Mouse (Mus musculus) stomach, postnatal 0 days (tissue): Measurements from ENCODE around the gene 1700030J22Rik. TPM values are rescaled to one million over a fixed set of nuclear protein-coding genes. Genes with fewer than 3 reads are reported as not detected.

Source experiments
- ATAC-seq: fragments of 200-750 bp; cut with Nextera tagmentation; 2 replicates; pipeline ENCODE4 v1.8.0; 2017; ENCODE audit not compliant: low FRiP score, low TSS enrichment
- DNase-seq: peaks from one replicate; pipeline ENCODE4 v3.0.0-alpha.2; 2016; ENCODE audit warnings: low spot score
- H3K27ac ChIP-seq: fragments of 300-500 bp; sonication (generic); replicated peaks from 2 replicates; pipeline ENCODE4 v1.5.1; 2014; ENCODE audit warnings: mild to moderate bottlenecking, control low read depth
- H3K27me3 ChIP-seq: fragments of 300-500 bp; sonication (generic); 2 replicates; pipeline ENCODE4 v1.6.1; 2014; ENCODE audit warnings: low read length; ENCODE audit not compliant: control insufficient read depth, insufficient read depth
- H3K36me3 ChIP-seq: fragments of 300-500 bp; sonication (generic); 2 replicates; pipeline ENCODE4 v1.6.1; 2014; ENCODE audit warnings: low read length, mixed read lengths; ENCODE audit not compliant: control insufficient read depth, insufficient read depth
- H3K4me1 ChIP-seq: fragments of 300-500 bp; sonication (generic); replicated peaks from 2 replicates; pipeline ENCODE4 v1.6.1; 2014; ENCODE audit warnings: antibody characterized with exemption; ENCODE audit not compliant: control insufficient read depth, insufficient read depth
- H3K4me2 ChIP-seq: fragments of 300-500 bp; sonication (generic); replicated peaks from 2 replicates; pipeline ENCODE4 v1.6.1; 2014; ENCODE audit warnings: low read depth, mild to moderate bottlenecking, control low read depth, moderate library complexity
- H3K4me3 ChIP-seq: fragments of 300-500 bp; sonication (generic); 2 replicates; pipeline ENCODE4 v1.5.1; 2014; ENCODE audit warnings: low read depth, low read length, control low read depth
- H3K9ac ChIP-seq: fragments of 300-500 bp; sonication (generic); 2 replicates; pipeline ENCODE4 v1.6.1; 2014; ENCODE audit warnings: mild to moderate bottlenecking, low read length, control low read depth, mixed read lengths
- H3K9me3 ChIP-seq: fragments of 300-500 bp; sonication (generic); 2 replicates; pipeline ENCODE4 v1.6.1; 2016; ENCODE audit warnings: low read length; ENCODE audit not compliant: control insufficient read depth
- CTCF ChIP-seq: IDR thresholded peaks from 2 replicates; pipeline ENCODE4 v1.5.1; 2016; ENCODE audit warnings: antibody characterized with exemption, low read depth, mild to moderate bottlenecking, moderate library complexity
- EP300 ChIP-seq: optimal IDR thresholded peaks from 2 replicates; pipeline ENCODE3; 2016; ENCODE audit warnings: antibody characterized with exemption
- WGBS: fragments of 180-500 bp; shearing (Covaris S2); extraction: QIAGEN DNeasy Blood & Tissue Kit; methylation state at CpG from one replicate; pipeline ENCODE4 v1.1.7; 2014; 5-methylcytosine and 5-hydroxymethylcytosine counted together
- polyA plus RNA-seq: library from polyadenylated mRNA; unstranded; fragments of >200 nt; fragmentation: Nextera tagmentation; extraction: Ambion mirVana; gene quantifications from 2 replicates; pipeline ENCODE4 v1.2.1, GENCODE M21; 2015

The 1700030J22Rik gene
- polyA plus RNA-seq, 1 experiment from 2014 or later = 0.45 TPM

DNA sequence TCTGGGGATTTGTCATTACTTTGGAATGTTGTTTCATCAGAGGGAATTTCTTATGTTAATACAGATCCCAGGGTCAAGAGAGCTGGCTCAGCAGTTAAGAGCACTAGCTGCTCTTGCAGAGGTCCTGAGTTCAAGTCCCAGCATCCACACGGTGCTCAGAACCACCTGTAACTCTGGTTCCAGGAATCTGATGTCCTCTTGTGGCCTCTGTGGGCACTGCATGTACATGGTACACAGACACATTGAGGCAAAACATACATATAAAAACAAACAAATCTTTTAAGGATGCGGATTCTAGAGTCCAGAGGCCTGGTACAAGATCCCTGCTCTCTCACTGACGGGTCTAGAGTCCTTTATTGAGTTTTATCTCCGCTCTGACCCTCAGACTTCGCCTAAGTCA lies 50.2 kb downstream of the 1700030J22Rik start:
- ATAC-seq (no peak), DNase-seq (no peak)
- no peak overlapping the region for H3K4me2 ChIP-seq
- H3K27ac ChIP-seq = no peak overlapping the region
- no peak overlapping the region for H3K4me3 ChIP-seq
- no peaks in the 10 kb centered on the region for H3K27me3 ChIP-seq
- H3K4me1 ChIP-seq = no peaks in the 10 kb centered on the region
- H3K36me3 ChIP-seq = peaks cover 4% of the 10 kb centered on the region; the same call in 1 of the 2 replicates
- no peaks in the 10 kb centered on the region for H3K9me3 ChIP-seq
- 89% methylated on average over 5 of the region's 5 CpGs for WGBS
- no peak overlapping the region for H3K9ac ChIP-seq
- TF ChIP-seq CTCF (no peak; the same call in 1 of the 2 replicates), EP300 (no peak)

DNA sequence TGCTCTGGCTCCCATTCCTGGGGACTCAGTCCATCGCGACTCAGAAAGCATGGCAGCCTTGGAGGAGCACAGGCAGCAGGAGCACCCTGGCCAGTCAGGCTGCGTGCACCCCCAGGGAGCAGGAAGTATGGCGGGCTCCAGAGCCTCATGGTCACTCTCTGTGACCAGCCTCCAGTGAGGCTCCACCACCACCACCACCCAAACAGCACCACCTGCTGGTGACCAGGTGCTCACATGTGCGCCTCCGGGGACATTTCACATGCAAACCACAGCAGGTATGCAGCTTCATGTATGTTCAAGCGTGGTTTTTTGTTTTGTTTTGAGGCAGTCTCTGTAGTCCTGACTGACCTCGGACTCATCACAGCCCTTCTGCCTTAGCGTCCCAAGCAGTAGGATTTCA lies 50.9 kb downstream of the 1700030J22Rik start:
- TF ChIP-seq EP300 (no peak), CTCF (peak; percentile 74)
- Histone ChIP-seq H3K4me2 (no peak overlapping the region), H3K36me3 (peaks cover 4% of the 10 kb centered on the region; the same call in 1 of the 2 replicates)

DNA sequence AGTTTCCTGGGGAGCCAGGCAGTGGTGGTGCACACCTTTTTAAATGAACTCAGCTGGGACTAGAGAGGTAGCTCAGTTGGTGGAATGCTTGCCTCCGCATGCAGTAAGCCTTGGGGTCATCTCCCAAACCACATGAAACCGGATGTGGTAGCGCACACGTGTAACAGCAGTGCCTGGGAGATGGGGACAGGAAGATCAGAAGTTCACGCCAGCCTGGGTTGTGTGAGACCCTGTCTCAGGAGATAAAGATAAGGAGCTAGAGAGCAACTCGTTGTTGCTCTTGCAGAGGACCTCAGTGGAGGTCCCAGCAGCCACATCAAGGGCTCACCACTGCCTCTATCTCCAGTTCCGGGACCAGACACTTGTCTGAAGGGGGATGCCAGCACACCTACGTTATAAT lies 55.2 kb downstream of the 1700030J22Rik start:
- Histone ChIP-seq H3K9ac (no peak overlapping the region; the same call in 1 of the 2 replicates), H3K27ac (no peak overlapping the region), H3K4me3 (no peak overlapping the region), H3K4me2 (no peak overlapping the region), H3K9me3 (no peaks in the 10 kb centered on the region), H3K27me3 (no peaks in the 10 kb centered on the region), H3K4me1 (peaks cover 3% of the 10 kb centered on the region; the same call in 1 of the 2 replicates), H3K36me3 (no peaks in the 10 kb centered on the region)
- ATAC-seq = no peak
- no peak for TF ChIP-seq CTCF
- TF ChIP-seq EP300 = no peak
- 90% methylated on average over 8 of the region's 8 CpGs for WGBS
- DNase-seq = no peak

More for the DNA sequence above, 50.9 kb downstream of the 1700030J22Rik start:
- Histone ChIP-seq H3K27me3 (no peaks in the 10 kb centered on the region), H3K27ac (no peak overlapping the region), H3K9ac (no peak overlapping the region), H3K4me3 (no peak overlapping the region), H3K9me3 (no peaks in the 10 kb centered on the region), H3K4me1 (no peaks in the 10 kb centered on the region)
- 78% methylated on average over 9 of the region's 9 CpGs for WGBS
- DNase-seq = peak; percentile 57
- peak; percentile 60; the same call in 1 of the 2 replicates for ATAC-seq

DNA sequence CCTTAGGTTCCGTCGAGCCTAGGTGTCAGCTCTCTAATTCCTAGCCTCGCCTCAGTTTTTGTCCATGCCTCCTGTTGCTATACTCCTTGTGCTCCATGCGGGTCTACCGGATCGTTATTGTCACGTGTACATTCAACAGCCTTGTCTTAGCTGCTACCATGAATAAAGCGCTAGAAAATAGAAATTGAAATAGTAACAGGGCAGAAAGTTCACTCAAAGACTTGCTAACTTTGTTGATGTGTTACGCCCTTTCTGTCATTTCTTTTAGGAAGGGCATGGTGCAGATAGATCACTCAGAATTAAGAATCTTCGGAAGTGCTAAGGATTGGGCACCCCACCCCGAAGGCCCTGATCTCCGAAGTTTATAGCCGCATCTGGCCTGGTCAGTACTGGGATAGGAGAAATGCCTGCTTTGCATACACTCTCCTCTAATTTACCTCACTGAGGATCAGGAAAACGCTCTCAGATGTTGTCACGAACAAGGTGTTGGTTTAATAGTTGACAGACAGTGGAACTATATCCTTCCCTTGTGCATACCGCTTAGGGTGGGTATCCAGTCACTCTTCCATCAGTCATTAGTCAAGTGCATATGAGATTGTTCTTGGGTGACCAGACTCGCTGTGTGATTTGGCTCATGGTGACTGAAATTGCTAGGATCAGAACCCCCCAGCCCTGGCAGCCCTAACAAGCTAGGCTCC lies 56.5 kb downstream of the 1700030J22Rik start:
- Histone ChIP-seq H3K36me3 (no peaks in the 10 kb centered on the region), H3K9ac (peak overlapping the region; percentile 78), H3K4me1 (peaks cover 3% of the 10 kb centered on the region; the same call in 1 of the 2 replicates), H3K27ac (peak overlapping the region; percentile 83), H3K4me3 (peak overlapping the region; percentile 79), H3K9me3 (no peaks in the 10 kb centered on the region), H3K27me3 (no peaks in the 10 kb centered on the region), H3K4me2 (peak overlapping the region; percentile 77)
- no peak for TF ChIP-seq EP300
- no peak for TF ChIP-seq CTCF
- no peak for ATAC-seq
- 26% methylated on average over 17 of the region's 17 CpGs for WGBS
- no peak for DNase-seq

DNA sequence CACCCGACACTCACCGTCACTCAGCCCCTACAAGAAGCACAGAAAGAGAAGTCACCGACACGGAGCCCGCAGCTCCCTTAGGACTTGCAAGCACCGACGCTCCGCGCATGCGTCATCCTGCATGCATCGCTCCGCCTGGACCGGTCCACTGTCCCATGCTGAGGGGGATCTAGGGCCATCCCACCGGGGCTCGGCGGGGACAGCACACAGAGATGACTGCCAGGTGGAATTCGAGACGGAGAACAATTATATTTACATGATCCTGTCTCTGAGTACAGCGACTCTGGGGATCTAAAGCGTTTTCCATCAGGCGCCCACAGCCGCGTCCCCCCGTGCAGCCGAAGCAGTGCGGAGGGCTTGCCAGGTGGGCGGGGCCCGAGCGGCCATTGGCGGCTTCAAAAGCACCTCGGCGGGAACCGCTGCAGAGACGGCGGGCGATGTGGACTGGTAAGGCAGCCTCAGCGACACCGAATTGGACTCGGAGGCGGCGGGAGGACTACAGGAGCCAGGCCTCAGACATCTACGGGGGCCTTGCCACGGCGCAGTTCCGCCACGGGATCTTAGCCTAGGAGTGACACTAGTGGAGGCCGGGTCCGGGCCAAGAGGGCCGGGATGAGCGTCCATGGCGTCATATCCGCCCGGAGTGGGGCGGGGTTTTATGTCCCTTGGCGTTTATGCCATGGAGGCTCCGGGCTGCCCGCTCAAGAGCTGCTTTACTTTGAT lies 57.3 kb downstream of the 1700030J22Rik start, which contains the start of the genes Cmc2 and Cenpn:
Cmc2 (minus strand) TSS at position 119 of the 723 bp plus-strand sequence.
Cenpn (plus strand) TSS at position 394 of the 723 bp plus-strand sequence.
- ATAC-seq (peak; percentile 96), DNase-seq (peak; percentile 95)
- Histone ChIP-seq H3K4me3 (peak within 1 kb of the TSS; percentile 79), H3K27me3 (no peaks in the 10 kb centered on the region), H3K9ac (peak within 1 kb of the TSS; percentile 78), H3K4me2 (peak within 1 kb of the TSS; percentile 77), H3K27ac (peak within 1 kb of the TSS; percentile 83), H3K4me1 (peaks cover 3% of the 10 kb centered on the region; the same call in 1 of the 2 replicates), H3K36me3 (no peaks in the 10 kb centered on the region), H3K9me3 (no peaks in the 10 kb centered on the region)
- TF ChIP-seq EP300 = no peak
- no peak for TF ChIP-seq CTCF
- under 1% methylated on average over 57 of the region's 57 CpGs for WGBS

DNA sequence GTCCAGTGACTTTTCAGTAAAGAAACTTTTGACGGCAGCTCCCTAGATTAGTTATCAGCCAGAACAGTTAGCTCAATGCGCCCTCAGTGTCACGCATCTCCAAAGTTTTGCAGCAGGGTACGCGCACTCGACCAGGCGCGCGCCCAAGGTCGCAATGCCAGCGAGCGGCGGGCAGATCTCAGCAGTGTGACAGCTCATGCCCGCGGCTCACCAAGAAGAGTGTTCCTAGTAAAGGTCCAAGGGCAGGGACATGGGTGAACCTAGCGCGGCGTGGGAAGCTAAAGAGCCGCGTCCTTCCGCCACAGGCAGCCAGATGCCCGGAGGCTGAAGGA lies 57.8 kb downstream of the 1700030J22Rik start:
- no peaks in the 10 kb centered on the region for H3K27me3 ChIP-seq
- 0% methylated on average over 22 of the region's 22 CpGs for WGBS
- peak overlapping the region; percentile 77 for H3K4me2 ChIP-seq
- peak overlapping the region; percentile 78 for H3K9ac ChIP-seq
- H3K4me3 ChIP-seq = peak overlapping the region; percentile 79
- no peaks in the 10 kb centered on the region for H3K9me3 ChIP-seq
- DNase-seq (no peak), ATAC-seq (peak; percentile 65)
- TF ChIP-seq CTCF (no peak), EP300 (no peak)
- H3K36me3 ChIP-seq = no peaks in the 10 kb centered on the region
- peaks cover 3% of the 10 kb centered on the region; the same call in 1 of the 2 replicates for H3K4me1 ChIP-seq
- H3K27ac ChIP-seq = peak overlapping the region; percentile 83

Other genes with a start within 250 kb of the 1700030J22Rik start
- gene Cdyl2, start 246.0 kb downstream of the 1700030J22Rik start, polyA plus RNA-seq = 3.2 and 3.7 TPM in 2 replicates
- 43.2 and 47.7 TPM in 2 replicates for gene Cmc2, start 57.5 kb downstream of the 1700030J22Rik start, polyA plus RNA-seq
- 7.2 and 8.3 TPM in 2 replicates for gene Cenpn, start 57.2 kb downstream of the 1700030J22Rik start, polyA plus RNA-seq
- 6.1 and 6.2 TPM in 2 replicates for gene Atmin, start 35.6 kb downstream of the 1700030J22Rik start, polyA plus RNA-seq
- gene Gcsh, start 14.6 kb upstream of the 1700030J22Rik start, polyA plus RNA-seq = 87.5 and 89.3 TPM in 2 replicates
- 0.08 TPM in 1 of 2 replicates, not detected in the other for gene Pkd1l2, start 103.5 kb upstream of the 1700030J22Rik start, polyA plus RNA-seq
- gene Bco1, start 116.9 kb upstream of the 1700030J22Rik start, polyA plus RNA-seq = 0.49 and 0.53 TPM in 2 replicates
- 1.5 and 2.4 TPM in 2 replicates for gene Gan, start 179.2 kb upstream of the 1700030J22Rik start, polyA plus RNA-seq